Mouse (Mus musculus) neural tube, embryonic 11.5 days (tissue): ENCODE results near the gene Smim24. TPM values are rescaled to one million over a fixed set of nuclear protein-coding genes. Genes with fewer than 3 reads are reported as not detected.

ENCODE experiments used
- ATAC-seq: fragments of 200-750 bp; cut with Nextera tagmentation; 2 replicates; pipeline ENCODE4 v1.8.0; 2017; ENCODE audit warnings: moderate number of reproducible peaks, mild to moderate bottlenecking, moderate TSS enrichment, moderate library complexity; ENCODE audit not compliant: insufficient read depth, low FRiP score, low TSS enrichment
- DNase-seq: peaks from one replicate; pipeline ENCODE4 v3.0.0-alpha.2; 2015; ENCODE audit warnings: low spot score
- H3K27ac ChIP-seq: fragments of 300-500 bp; sonication (generic); 2 replicates; pipeline ENCODE4 v1.5.1; 2014; ENCODE audit warnings: low read depth, mild to moderate bottlenecking, low read length
- H3K27me3 ChIP-seq: fragments of 300-500 bp; sonication (generic); 2 replicates; pipeline ENCODE4 v1.6.1; 2014; ENCODE audit warnings: mild to moderate bottlenecking, low read length, mixed read lengths; ENCODE audit not compliant: control insufficient read depth, insufficient read depth
- H3K36me3 ChIP-seq: fragments of 300-500 bp; sonication (generic); 2 replicates; pipeline ENCODE4 v1.6.1; 2014; ENCODE audit warnings: mild to moderate bottlenecking, low read length, moderate library complexity, mixed read lengths; ENCODE audit not compliant: control insufficient read depth, insufficient read depth
- H3K4me1 ChIP-seq: fragments of 300-500 bp; sonication (generic); 2 replicates; pipeline ENCODE4 v1.6.1; 2014; ENCODE audit warnings: low read length, mixed read lengths; ENCODE audit not compliant: control insufficient read depth, insufficient read depth
- H3K4me2 ChIP-seq: fragments of 300-500 bp; sonication (generic); 2 replicates; pipeline ENCODE4 v1.6.1; 2014; ENCODE audit warnings: low read depth, mild to moderate bottlenecking, moderate library complexity
- H3K4me3 ChIP-seq: fragments of 300-500 bp; sonication (generic); 2 replicates; pipeline ENCODE4 v1.5.1; 2014; ENCODE audit warnings: low read depth, low read length
- H3K9ac ChIP-seq: fragments of 300-500 bp; sonication (generic); 2 replicates; pipeline ENCODE4 v1.6.1; 2014; ENCODE audit warnings: mild to moderate bottlenecking, low read length
- H3K9me3 ChIP-seq: fragments of 300-500 bp; sonication (generic); 2 replicates; pipeline ENCODE4 v1.6.1; 2016; ENCODE audit warnings: low read length; ENCODE audit not compliant: control insufficient read depth
- WGBS: fragments of 180-500 bp; shearing (Covaris S2); extraction: QIAGEN DNeasy Blood & Tissue Kit; methylation state at CpG from one replicate; pipeline ENCODE4 v1.1.7; 2014; 5-methylcytosine and 5-hydroxymethylcytosine counted together
- microRNA-seq: library from miRNA; unstranded; fragments of <30 nt; microRNA quantifications from one replicate; pipeline ENCODE4, GENCODE M21; 2016
- polyA plus RNA-seq: library from polyadenylated mRNA; unstranded; fragments of >200 nt; fragmentation: Nextera tagmentation; extraction: Ambion mirVana; gene quantifications from 2 replicates; pipeline ENCODE4 v1.2.1, GENCODE M21; 2014

The Smim24 gene
- polyA plus RNA-seq, 1 experiment from 2014 or later = 1.9 TPM

DNA sequence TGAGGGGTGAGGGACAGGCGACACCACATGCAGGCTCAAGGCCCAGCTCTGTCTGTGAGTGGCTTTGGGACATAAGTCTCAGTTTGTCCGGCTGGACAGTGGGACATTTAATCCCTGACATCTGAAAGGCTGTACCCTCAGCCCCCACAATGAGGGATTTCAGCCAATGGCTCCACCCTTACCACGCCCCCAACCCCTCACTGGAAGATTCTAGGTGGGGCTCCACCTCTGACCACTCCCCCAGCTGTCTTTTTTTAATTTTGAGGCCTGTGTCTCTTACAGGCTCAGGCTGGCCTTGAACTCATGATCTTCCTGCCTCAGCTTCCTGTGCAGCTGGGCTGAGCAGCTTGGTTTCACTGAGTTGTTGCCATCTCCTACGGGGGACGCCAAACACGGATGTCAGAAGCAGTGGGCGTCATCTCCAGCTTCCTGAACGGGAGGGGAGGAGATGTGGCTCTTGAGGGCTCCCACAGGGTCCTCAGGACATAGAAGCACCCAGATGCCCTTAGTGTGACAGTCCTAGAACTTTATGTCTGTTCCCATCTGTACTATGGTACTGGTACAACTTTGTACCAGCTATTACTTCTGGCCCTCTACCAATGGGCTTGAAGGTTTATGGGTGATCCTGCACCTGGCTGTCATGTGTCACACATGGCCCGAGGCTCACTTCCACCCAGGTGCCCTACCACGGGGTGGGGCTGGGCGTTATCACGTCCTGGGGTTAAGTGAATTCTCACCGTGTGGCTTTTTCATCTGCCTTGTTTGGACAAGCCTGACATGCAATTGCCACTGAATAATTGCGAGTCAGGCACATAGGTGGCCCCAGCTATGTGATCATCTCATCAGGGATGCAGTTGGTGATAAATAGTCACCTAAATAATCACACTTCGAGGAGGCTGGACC is 41.8 kb downstream of the Smim24 start:
- WGBS = 66% methylated on average over 15 of the region's 15 CpGs

DNA sequence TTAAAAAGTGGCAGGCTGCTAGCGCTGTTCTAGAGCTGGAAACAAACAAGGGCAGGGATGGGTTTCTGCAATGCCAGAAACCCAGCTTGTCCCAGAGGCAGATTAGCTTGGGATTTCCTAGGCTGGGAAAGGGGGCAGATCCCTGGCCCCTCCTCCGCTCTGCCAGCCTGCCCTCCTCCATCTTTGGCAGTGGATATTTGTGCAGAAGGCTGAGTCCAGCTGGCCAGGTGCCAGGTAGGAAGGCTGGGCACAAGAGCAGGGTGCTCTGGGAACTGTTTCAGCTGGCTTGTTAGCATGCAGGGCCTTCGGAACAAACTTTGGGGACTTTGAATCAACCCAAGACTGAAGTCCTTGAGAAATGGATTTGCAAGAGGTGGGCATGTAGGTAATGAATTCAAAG is 42.6 kb downstream of the Smim24 start:
- Histone ChIP-seq H3K4me3 (no peak overlapping the region; the same call in 1 of the 2 replicates), H3K9me3 (no peaks in the 10 kb centered on the region), H3K36me3 (no peaks in the 10 kb centered on the region), H3K27me3 (peaks cover 7% of the 10 kb centered on the region), H3K27ac (no peak overlapping the region), H3K9ac (no peak overlapping the region), H3K4me1 (0 out of 2 replicates have a peak, but pooled peaks cover 3% of the 10 kb centered on the region), H3K4me2 (no peak overlapping the region)
- WGBS = 77% methylated on average over 3 of the region's 3 CpGs
- DNase-seq = no peak
- no peak for ATAC-seq

More for the DNA sequence above, 41.8 kb downstream of the Smim24 start:
- H3K9ac ChIP-seq = no peak overlapping the region; the same call in 1 of the 2 replicates
- ATAC-seq = no peak
- peaks cover 6% of the 10 kb centered on the region; the same call in 1 of the 2 replicates for H3K4me1 ChIP-seq
- no peak overlapping the region for H3K4me2 ChIP-seq
- no peak overlapping the region for H3K27ac ChIP-seq
- H3K4me3 ChIP-seq = no peak overlapping the region
- no peaks in the 10 kb centered on the region for H3K9me3 ChIP-seq
- peaks cover 7% of the 10 kb centered on the region for H3K27me3 ChIP-seq
- no peaks in the 10 kb centered on the region for H3K36me3 ChIP-seq
- DNase-seq = peak; percentile 12

DNA sequence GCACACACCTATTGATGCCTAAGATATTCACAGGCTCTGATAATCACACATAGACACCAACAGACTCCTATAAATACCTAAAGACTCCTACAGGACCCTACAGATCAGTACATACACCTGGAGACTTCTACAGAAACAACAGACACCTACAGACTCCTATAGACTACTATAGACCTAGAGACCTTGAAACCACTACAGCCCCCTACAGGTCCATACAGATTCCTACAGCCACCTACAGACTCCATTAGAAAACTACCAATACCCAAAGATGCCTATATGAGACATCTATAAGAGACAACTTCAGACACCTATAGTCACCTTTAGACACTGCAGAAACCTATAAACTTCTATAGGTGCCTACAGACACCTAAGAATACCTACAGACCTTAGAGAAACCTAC is 48.2 kb downstream of the Smim24 start:
- no peaks in the 10 kb centered on the region for H3K27me3 ChIP-seq
- no peak overlapping the region for H3K4me3 ChIP-seq
- H3K27ac ChIP-seq = no peak overlapping the region
- H3K4me1 ChIP-seq = no peaks in the 10 kb centered on the region
- no peak overlapping the region for H3K9ac ChIP-seq
- H3K36me3 ChIP-seq = no peaks in the 10 kb centered on the region
- no peak for DNase-seq
- H3K4me2 ChIP-seq = no peak overlapping the region
- no peaks in the 10 kb centered on the region for H3K9me3 ChIP-seq
- no peak for ATAC-seq

Small RNA genes within 50 kb of the gene (microRNA-seq; reads per million reads assigned to microRNA genes)
- 0.78 reads per million for gene Mir1191b
- not detected for gene Mir6913

Other genes starting within 250 kb of the Smim24 start
- gene Pias4, start 225.1 kb upstream of the Smim24 start, polyA plus RNA-seq = 68.3 and 68.4 TPM in 2 replicates
- 463 and 504 TPM in 2 replicates for gene Eef2, start 216.4 kb upstream of the Smim24 start, polyA plus RNA-seq
- gene Dapk3, start 210.0 kb upstream of the Smim24 start, polyA plus RNA-seq = 56.4 and 58.6 TPM in 2 replicates
- not detected in 2 replicates for gene 4930442H23Rik, start 209.2 kb upstream of the Smim24 start, polyA plus RNA-seq
- gene Nmrk2, start 191.0 kb upstream of the Smim24 start, polyA plus RNA-seq = 0.12 TPM in 2 replicates
- 21.9 and 24.1 TPM in 2 replicates for gene Atcay, start 162.2 kb upstream of the Smim24 start, polyA plus RNA-seq
- 5.8 and 6.0 TPM in 2 replicates for gene Zfr2, start 159.9 kb upstream of the Smim24 start, polyA plus RNA-seq
- 2.0 and 3.0 TPM in 2 replicates for gene Matk, start 140.1 kb upstream of the Smim24 start, polyA plus RNA-seq
- gene Mrpl54, start 126.1 kb upstream of the Smim24 start, polyA plus RNA-seq = 178 and 180 TPM in 2 replicates
- gene Apba3, start 126.1 kb upstream of the Smim24 start, polyA plus RNA-seq = 35.3 and 39.0 TPM in 2 replicates
- 2.5 and 2.8 TPM in 2 replicates for gene Tjp3, start 101.5 kb upstream of the Smim24 start, polyA plus RNA-seq
- 64.6 and 65.8 TPM in 2 replicates for gene Pip5k1c, start 100.1 kb upstream of the Smim24 start, polyA plus RNA-seq
- gene Cactin, start 71.9 kb upstream of the Smim24 start, polyA plus RNA-seq = 39.4 and 46.2 TPM in 2 replicates
- gene Tbxa2r, start 64.3 kb upstream of the Smim24 start, polyA plus RNA-seq = 1.8 and 2.9 TPM in 2 replicates
- gene Gipc3, start 49.8 kb upstream of the Smim24 start, polyA plus RNA-seq = not detected in 2 replicates
- gene Hmg20b, start 42.6 kb upstream of the Smim24 start, polyA plus RNA-seq = 104 and 110 TPM in 2 replicates
- gene Mfsd12, start 35.6 kb upstream of the Smim24 start, polyA plus RNA-seq = 5.3 and 5.7 TPM in 2 replicates
- 0.20 and 0.50 TPM in 2 replicates for gene 4930404N11Rik, start 27.2 kb upstream of the Smim24 start, polyA plus RNA-seq
- gene Fzr1, start 14.5 kb upstream of the Smim24 start, polyA plus RNA-seq = 112 and 120 TPM in 2 replicates
- gene Dohh, start 8.6 kb upstream of the Smim24 start, polyA plus RNA-seq = 64.1 and 76.1 TPM in 2 replicates
- 1.7 and 3.0 TPM in 2 replicates for gene Gm48551, start 8.6 kb upstream of the Smim24 start, polyA plus RNA-seq
- 0.97 and 1.3 TPM in 2 replicates for gene Gm48552, start 4.0 kb upstream of the Smim24 start, polyA plus RNA-seq
- gene Nfic, start 62.6 kb downstream of the Smim24 start, polyA plus RNA-seq = 16.8 TPM in 2 replicates
- gene Celf5, start 89.7 kb downstream of the Smim24 start, polyA plus RNA-seq = 10.6 and 11.1 TPM in 2 replicates
- 66.2 and 74.2 TPM in 2 replicates for gene Ncln, start 103.3 kb downstream of the Smim24 start, polyA plus RNA-seq
- gene S1pr4, start 107.1 kb downstream of the Smim24 start, polyA plus RNA-seq = 0.45 and 0.58 TPM in 2 replicates
- gene Gna15, start 131.2 kb downstream of the Smim24 start, polyA plus RNA-seq = 0.41 TPM in 2 replicates
- 74.6 and 78.8 TPM in 2 replicates for gene Gna11, start 152.1 kb downstream of the Smim24 start, polyA plus RNA-seq
- 266 and 278 TPM in 2 replicates for gene Aes, start 166.4 kb downstream of the Smim24 start, polyA plus RNA-seq
- 7.0 and 7.3 TPM in 2 replicates for gene Tle2, start 181.5 kb downstream of the Smim24 start, polyA plus RNA-seq
- 6.4 and 7.0 TPM in 2 replicates for gene Tle6, start 208.0 kb downstream of the Smim24 start, polyA plus RNA-seq
- 0.43 and 0.80 TPM in 2 replicates for gene BC025920, start 213.2 kb downstream of the Smim24 start, polyA plus RNA-seq
- 45.7 and 46.6 TPM in 2 replicates for gene Sirt6, start 234.7 kb downstream of the Smim24 start, polyA plus RNA-seq
- 4.0 and 4.6 TPM in 2 replicates for gene Ankrd24, start 235.5 kb downstream of the Smim24 start, polyA plus RNA-seq